Mouse (Mus musculus) c-Kit-negative CD71-positive TER-119-positive erythroid progenitor cells, embryonic 14.5 days (primary cell): ENCODE data around the gene Olfr303.
"Not testable (repeated sequence)": the region's sequence is repeated elsewhere in the genome, so short reads cannot be mapped to it uniquely, and the experiment has no call there.

Experiments
- DNase-seq: peaks from one replicate; pipeline ENCODE4 v3.0.0-alpha.2; 2013; ENCODE audit warnings: low read depth, low spot score

Gene Olfr303

DNA sequence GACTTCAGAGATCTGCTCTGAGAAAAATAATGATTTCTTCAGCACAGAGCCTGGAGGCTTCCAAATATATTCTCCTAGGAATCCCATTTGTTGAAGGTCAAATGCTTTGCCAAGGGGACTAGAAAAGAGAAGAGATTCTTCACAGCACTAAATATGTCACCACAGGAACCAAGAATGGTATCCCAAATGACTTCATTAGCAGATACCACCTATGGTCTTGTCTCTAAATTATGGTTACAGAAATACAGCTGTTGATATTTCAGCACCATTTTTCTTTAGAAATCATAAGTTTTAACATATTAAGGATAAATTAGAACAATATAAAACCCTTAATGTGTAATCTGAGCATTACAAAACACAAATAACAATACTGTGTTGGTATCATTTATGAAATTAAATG, at the start of gene Olfr303:
Gene Olfr303, minus strand, starts transcription at position 101 of the 400 bp plus-strand sequence.
- DNase-seq: no peak

DNA sequence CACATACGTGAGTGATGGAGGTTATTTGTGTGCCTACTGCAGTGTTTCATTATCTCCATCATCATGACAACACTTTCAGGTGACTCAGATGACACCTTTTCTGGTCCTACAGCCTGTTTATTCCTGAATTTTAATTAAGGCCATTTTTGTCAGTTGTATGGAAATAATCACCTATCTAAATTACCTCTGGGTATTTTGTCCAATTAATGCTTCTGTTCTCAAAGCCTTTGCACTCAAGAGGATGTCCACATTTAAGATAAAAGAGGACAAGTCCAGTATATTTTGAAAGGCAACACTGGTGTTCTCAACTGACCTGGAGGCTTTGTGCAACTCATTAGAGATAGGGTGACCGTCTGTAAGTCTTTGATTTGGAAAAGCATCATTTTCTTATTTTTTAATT, 6.0 kb upstream of the Olfr303 start, which contains the start of gene Olfr301:
Gene Olfr301, plus strand, starts transcription at position 301 of the 400 bp plus-strand sequence.
- DNase-seq: no peak

DNA sequence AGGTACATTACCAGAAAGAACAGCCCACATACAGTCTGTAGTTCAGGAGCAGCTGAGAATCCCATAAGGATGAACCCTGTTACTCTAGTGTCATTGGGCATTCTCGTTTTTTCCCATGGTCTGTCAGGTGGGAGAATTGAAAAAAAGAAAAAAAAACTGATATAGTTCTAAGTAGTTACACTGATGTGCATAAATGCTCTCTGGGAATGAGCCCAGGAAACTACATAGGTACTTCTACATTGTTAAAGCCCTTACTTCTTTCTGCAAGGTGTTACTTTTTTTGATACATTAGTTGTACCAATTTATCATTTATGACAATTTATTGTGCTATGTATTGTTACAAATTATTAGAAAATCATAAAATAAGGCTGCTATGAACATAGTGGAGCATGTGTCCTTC, 11.0 kb downstream of the Olfr303 start, which contains the start of gene Olfr304:
Gene Olfr304, minus strand, starts transcription at position 101 of the 400 bp plus-strand sequence.
- no peak for DNase-seq

GRCm38 (mm10) chr7:86385769-86386168, 11.8 kb downstream of the Olfr303 start:
- DNase-seq: no peak

- no peak for DNase-seq
Measured at GRCm38 (mm10) chr7:86366828-86367227, 30.8 kb downstream of the Olfr303 start, which contains the start of gene Olfr305. Gene Olfr305 (minus strand): TSS chr7:86366928.

- DNase-seq: not testable (repeated sequence)
Measured at GRCm38 (mm10) chr7:86346296-86346695, 51.3 kb downstream of the Olfr303 start.

- DNase-seq: no peak
Measured at GRCm38 (mm10) chr7:86344253-86344652, 53.3 kb downstream of the Olfr303 start.

- DNase-seq: no peak
Measured at GRCm38 (mm10) chr7:86342881-86343565, 54.6 kb downstream of the Olfr303 start.
